Mouse (Mus musculus): Measurements from ENCODE around the gene Fgfr2. TPM values are rescaled to one million over a fixed set of nuclear protein-coding genes. Genes with fewer than 3 reads are reported as not detected.

Fgfr2 gene
- polyA plus RNA-seq, 1 experiment from 2014 or later: 39.4 TPM

DNA sequence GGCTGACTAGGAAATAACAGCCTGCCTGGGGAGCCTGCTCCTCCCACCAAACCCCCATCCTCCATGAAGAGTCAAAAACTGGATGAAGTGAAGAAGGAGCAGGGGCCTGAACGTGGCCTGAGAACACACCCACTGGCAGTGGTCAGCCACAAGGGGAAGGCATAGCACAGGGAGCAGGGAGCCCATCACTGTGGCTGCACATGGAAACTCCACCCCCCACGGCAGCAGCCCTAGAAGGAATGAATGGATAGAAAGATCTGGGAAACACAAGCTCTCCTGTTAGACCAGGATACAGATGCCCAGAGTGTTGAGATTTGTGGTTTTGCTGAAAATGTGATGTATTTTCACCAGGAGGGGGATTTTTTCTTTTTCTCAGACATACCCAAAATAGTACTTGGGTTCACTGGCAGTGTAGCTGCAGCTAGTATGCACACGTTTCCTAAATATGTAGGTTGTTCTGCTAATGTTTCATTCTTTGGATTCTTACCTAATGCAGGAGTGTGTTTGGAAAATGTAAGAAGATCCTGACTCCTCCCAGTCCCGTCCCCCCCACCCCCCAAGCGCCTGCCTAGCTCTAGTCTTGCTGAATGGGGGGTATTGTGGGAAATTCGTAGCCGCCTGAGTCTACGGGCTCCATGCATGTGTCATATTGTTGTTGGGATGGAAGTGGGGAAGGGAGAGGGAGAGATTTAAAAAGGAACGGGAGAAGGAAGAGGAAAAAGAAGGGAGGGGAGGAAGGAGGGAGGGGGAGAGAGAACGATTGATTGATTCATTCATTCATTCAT is 749.4 kb downstream of the Fgfr2 start:
- H3K9me3 ChIP-seq: no peaks in the 10 kb centered on the region
- no peak overlapping the region for H3K9ac ChIP-seq (replicated peaks)
- no peak overlapping the region for H3K4me2 ChIP-seq (replicated peaks)
- no peaks in the 10 kb centered on the region for H3K27me3 ChIP-seq
- WGBS: 68% methylated on average over 10 of the region's 10 CpGs
- H3K4me3 ChIP-seq (replicated peaks): no peak overlapping the region
- H3K27ac ChIP-seq: 0 out of 2 replicates have a peak overlapping the region, but pooled peaks have one; percentile 70
- H3K36me3 ChIP-seq: no peaks in the 10 kb centered on the region
- peaks cover 21% of the 10 kb centered on the region for H3K4me1 ChIP-seq (replicated peaks)
- ATAC-seq: 0 out of 2 replicates have a peak, but pooled peaks have one; percentile 45

DNA sequence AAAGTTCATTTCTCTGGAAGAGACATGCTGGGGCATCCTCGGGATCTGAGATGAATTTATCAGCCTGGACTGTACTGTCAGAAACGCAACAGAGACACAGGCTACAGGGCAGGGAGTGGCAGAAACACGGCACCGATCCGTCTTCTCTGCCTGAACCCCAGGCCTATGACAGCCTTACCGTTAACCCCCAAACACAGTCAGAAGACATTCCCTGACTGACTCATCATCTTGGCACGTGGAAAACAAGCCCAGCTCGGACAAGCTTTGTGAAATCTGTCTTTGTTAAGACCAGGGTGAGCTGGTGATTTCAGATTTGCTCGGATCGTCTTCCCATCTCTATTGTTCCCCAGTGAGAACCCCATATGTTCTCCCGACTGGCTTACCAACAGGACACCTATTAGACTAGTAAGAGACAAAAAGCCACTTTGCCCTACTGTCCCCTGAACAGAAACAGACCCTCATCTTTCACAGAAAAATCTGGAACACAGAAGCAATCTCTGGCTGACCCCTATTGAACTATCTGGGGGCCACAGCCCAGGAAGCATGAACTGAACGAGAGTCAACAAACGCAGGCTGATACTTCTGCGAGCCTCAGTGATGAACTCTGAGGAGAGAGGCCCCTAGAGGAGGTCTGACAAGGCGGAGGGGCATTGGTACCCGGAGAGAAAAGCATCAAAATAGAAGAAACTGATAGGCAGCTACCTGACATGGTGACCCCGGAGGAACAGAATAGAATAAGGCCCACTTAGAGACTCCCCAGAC is 750.2 kb downstream of the Fgfr2 start:
- 0 out of 2 replicates have a peak overlapping the region, but pooled peaks have one; percentile 6 for H3K9ac ChIP-seq (replicated peaks)
- H3K27ac ChIP-seq: peak overlapping the region; percentile 70
- no peaks in the 10 kb centered on the region for H3K27me3 ChIP-seq
- 29% methylated on average over 17 of the region's 17 CpGs for WGBS
- H3K9me3 ChIP-seq: no peaks in the 10 kb centered on the region
- H3K36me3 ChIP-seq: no peaks in the 10 kb centered on the region
- ATAC-seq: peak; percentile 44; the same call in 1 of the 2 replicates
- peaks cover 21% of the 10 kb centered on the region for H3K4me1 ChIP-seq (replicated peaks)
- H3K4me3 ChIP-seq (replicated peaks): no peak overlapping the region
- peak overlapping the region; percentile 11; the same call in 1 of the 2 replicates for H3K4me2 ChIP-seq (replicated peaks)

DNA sequence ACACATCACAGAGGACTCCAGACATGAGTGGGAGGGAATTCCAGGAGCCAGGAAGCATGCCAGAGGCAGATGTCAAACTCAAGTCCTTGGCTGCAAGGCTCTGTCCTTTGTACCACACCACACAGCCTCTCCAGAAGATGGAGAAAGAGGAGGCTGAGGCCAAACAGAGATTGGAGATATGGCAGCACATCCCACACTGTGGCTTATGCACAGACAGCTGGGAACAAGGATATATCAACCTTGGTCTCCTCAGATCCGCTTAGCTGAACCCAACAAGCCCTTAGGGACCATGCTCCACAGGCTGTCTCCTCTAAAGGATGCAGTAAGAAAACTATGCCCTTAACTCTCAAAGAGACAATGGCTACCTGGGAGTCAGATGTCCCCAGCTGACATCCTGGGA is 751.3 kb downstream of the Fgfr2 start:
- H3K4me3 ChIP-seq (replicated peaks): no peak overlapping the region
- no peaks in the 10 kb centered on the region for H3K9me3 ChIP-seq
- WGBS: 79% methylated on average over 1 of the region's 1 CpGs
- no peak overlapping the region for H3K9ac ChIP-seq (replicated peaks)
- H3K27ac ChIP-seq: peak overlapping the region; percentile 11; the same call in 1 of the 2 replicates
- H3K36me3 ChIP-seq: no peaks in the 10 kb centered on the region
- no peaks in the 10 kb centered on the region for H3K27me3 ChIP-seq
- no peak overlapping the region for H3K4me2 ChIP-seq (replicated peaks)
- peaks cover 21% of the 10 kb centered on the region for H3K4me1 ChIP-seq (replicated peaks)
- no peak for ATAC-seq

DNA sequence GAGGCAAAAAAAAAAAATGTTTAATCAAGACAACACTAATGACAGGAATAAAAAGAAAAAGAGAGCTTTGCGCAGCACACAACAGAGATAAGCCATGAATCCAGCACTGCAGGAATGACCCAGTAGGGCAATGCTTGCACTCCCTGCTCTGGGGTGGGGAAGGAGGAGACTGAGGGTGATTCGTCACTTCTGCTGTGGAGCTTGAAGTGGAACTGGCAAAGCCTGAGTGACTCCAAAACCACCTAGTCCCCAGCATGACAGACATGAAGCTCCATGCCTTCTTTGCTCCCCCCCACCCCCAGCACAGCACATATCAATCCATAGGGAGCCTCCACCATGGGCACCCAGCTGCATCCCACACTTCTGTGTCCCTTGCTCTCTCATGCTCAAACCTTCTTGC is 753.4 kb downstream of the Fgfr2 start:
- ATAC-seq: no peak
- no peaks in the 10 kb centered on the region for H3K36me3 ChIP-seq
- H3K9me3 ChIP-seq: no peaks in the 10 kb centered on the region
- H3K27ac ChIP-seq: no peak overlapping the region
- 77% methylated on average over 2 of the region's 2 CpGs for WGBS
- no peak overlapping the region for H3K9ac ChIP-seq (replicated peaks)
- H3K4me3 ChIP-seq (replicated peaks): no peak overlapping the region
- H3K4me2 ChIP-seq (replicated peaks): no peak overlapping the region
- H3K27me3 ChIP-seq: no peaks in the 10 kb centered on the region
- peaks cover 21% of the 10 kb centered on the region for H3K4me1 ChIP-seq (replicated peaks)

DNA sequence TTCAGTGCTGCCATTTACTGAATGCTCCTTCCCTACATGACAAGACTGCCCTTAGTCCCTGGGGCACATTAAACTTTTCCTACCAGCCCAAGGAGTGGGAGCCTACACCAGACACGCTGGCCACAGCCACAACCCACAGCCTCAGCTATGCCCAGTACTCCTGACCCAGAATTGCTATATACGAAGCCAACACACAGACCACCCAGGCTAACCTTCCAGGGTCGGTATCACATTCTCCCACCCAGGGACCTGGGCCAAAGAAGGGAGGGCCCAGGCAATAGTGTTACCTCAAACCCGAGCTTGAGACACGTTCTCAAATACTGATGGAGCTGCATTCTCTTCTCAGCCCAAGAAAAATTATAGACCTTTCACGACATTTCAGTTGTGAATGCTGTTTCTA is 754.3 kb downstream of the Fgfr2 start:
- H3K36me3 ChIP-seq: no peaks in the 10 kb centered on the region
- peaks cover 21% of the 10 kb centered on the region for H3K4me1 ChIP-seq (replicated peaks)
- H3K27ac ChIP-seq: no peak overlapping the region
- H3K4me2 ChIP-seq (replicated peaks): no peak overlapping the region
- H3K27me3 ChIP-seq: no peaks in the 10 kb centered on the region
- H3K9ac ChIP-seq (replicated peaks): no peak overlapping the region
- 79% methylated on average over 6 of the region's 6 CpGs for WGBS
- H3K9me3 ChIP-seq: no peaks in the 10 kb centered on the region
- no peak overlapping the region for H3K4me3 ChIP-seq (replicated peaks)
- no peak for ATAC-seq

DNA sequence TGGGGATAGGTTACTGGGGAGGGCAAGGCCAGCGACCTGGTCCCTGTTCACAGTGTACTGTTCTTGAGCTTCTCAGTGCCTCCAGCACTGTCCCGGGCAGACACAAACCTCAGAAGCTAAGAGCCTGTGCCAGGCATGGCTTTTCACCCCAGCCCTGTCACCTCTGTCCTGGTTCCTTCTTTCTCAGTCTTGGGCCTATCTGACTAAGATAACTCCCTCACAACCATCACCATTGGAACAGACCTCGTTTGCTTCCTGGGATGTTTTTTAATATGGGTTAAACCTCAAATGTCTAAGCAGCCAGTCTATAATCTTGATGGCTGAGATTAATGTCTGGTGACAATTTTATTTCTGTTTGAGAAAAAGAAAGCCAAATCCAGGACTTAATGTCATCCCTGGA is 755.8 kb downstream of the Fgfr2 start:
- no peak for ATAC-seq
- no peak overlapping the region for H3K9ac ChIP-seq (replicated peaks)
- H3K4me2 ChIP-seq (replicated peaks): no peak overlapping the region
- no peaks in the 10 kb centered on the region for H3K9me3 ChIP-seq
- peaks cover 8% of the 10 kb centered on the region for H3K4me1 ChIP-seq (replicated peaks)
- H3K4me3 ChIP-seq (replicated peaks): no peak overlapping the region
- 90% methylated on average over 3 of the region's 3 CpGs for WGBS
- H3K36me3 ChIP-seq: no peaks in the 10 kb centered on the region
- H3K27ac ChIP-seq: no peak overlapping the region
- no peaks in the 10 kb centered on the region for H3K27me3 ChIP-seq

DNA sequence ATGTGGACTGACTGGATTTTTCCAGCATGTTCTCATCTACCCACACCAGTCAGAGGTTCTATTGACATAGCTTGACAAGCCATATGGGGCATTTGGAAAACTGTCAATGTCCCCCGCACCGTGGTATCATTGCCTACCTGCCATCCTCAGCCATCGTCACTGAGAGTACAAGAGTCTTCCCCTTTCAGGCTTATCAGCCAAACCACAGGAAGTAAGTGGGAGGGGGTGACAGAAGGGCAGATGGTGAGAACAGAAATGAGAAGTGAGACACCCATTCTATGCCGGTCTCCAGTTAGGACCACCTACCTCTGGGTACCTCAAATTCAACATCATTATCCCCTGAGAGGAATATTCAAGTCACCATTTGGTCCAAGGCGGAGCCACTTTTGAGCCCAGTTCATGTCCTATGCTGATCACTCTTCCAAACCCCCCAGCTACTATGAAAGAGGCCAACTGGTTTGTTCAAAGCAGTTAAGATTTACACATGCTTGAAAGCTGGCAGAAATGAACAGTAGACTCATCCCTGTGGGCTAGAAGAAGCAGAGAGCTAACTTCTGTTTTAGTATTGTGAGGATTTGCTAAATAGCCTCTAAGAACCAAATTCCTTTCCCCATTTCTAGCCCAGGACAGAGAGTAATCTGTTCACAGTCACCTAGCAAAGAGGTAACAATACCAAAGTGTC is 757.3 kb downstream of the Fgfr2 start:
- 94% methylated on average over 5 of the region's 5 CpGs for WGBS
- ATAC-seq: no peak
- Histone ChIP-seq H3K4me2 (replicated peaks) (no peak overlapping the region), H3K9ac (replicated peaks) (no peak overlapping the region), H3K4me1 (replicated peaks) (no peaks in the 10 kb centered on the region; the same call in 1 of the 2 replicates), H3K9me3 (no peaks in the 10 kb centered on the region), H3K27ac (no peak overlapping the region), H3K36me3 (no peaks in the 10 kb centered on the region), H3K27me3 (no peaks in the 10 kb centered on the region), H3K4me3 (replicated peaks) (no peak overlapping the region)

DNA sequence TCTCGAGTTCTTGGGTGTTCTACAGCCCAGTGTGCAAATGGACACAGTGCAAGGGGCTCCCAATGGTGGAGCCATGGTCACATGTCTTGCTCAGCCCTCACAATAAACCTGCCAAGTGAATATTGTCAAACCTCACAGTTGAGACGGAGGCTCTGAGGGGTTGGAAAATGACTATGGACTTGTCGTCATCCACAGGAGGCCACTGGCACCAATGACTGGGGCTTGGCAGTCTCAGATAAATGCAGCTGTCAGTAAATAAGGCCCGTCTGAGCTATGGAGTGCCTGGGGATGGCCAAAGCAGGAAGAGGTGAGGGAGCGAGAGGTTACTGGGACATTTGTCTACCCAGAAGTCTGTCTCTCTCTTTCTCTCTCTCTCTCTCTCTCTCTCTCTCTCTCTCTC is 758.0 kb downstream of the Fgfr2 start:
- H3K9ac ChIP-seq (replicated peaks): no peak overlapping the region
- H3K9me3 ChIP-seq: no peaks in the 10 kb centered on the region
- H3K27me3 ChIP-seq: no peaks in the 10 kb centered on the region
- no peak overlapping the region for H3K27ac ChIP-seq
- H3K36me3 ChIP-seq: no peaks in the 10 kb centered on the region
- no peaks in the 10 kb centered on the region; the same call in 1 of the 2 replicates for H3K4me1 ChIP-seq (replicated peaks)
- H3K4me3 ChIP-seq (replicated peaks): no peak overlapping the region
- WGBS: 83% methylated on average over 5 of the region's 5 CpGs
- no peak overlapping the region for H3K4me2 ChIP-seq (replicated peaks)
- ATAC-seq: no peak

DNA sequence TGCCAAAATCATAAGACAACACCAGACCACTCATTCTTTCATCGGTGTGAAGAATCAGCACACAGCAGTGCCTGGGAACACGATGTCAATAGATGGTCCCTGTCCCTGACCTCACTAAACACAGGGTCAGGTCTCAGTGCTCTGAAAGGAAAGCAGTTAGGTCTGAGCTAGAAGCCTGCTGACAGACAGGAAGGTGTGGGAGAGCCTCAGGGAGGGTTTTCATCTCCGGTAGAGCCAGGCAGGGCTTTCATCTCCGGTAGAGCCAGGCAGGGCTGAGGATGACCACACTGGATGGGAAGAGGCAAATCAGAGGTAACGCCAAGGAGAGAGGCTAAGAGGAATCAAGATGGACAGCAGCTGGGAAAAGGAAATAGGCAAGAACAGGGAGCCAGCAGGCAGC is 758.6 kb downstream of the Fgfr2 start:
- no peak overlapping the region for H3K27ac ChIP-seq
- no peaks in the 10 kb centered on the region; the same call in 1 of the 2 replicates for H3K4me1 ChIP-seq (replicated peaks)
- H3K9ac ChIP-seq (replicated peaks): no peak overlapping the region
- H3K4me3 ChIP-seq (replicated peaks): no peak overlapping the region
- H3K9me3 ChIP-seq: no peaks in the 10 kb centered on the region
- H3K27me3 ChIP-seq: no peaks in the 10 kb centered on the region
- no peaks in the 10 kb centered on the region for H3K36me3 ChIP-seq
- no peak overlapping the region for H3K4me2 ChIP-seq (replicated peaks)
- 81% methylated on average over 5 of the region's 5 CpGs for WGBS
- ATAC-seq: no peak

DNA sequence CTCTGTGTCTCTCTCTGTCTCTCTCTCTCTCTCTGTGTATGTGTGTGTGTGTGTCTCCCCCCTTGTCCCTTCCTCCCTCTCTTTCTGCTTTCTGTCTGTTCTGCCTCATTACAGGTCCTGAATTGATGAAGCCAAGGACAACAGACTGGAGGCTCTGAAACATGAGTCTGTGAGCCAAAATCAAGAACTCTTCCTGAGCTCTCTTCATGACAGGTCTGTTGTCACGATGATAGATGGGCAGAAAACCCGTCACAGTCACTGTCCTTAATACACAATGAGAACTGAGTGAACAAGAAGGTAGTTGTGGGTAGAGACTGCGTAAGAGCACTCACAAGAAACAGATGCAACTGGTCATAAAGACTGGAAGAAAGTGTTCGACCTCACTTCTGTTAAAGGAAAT is 762.8 kb downstream of the Fgfr2 start:
- WGBS: 82% methylated on average over 4 of the region's 4 CpGs
- Histone ChIP-seq H3K4me2 (replicated peaks) (no peak overlapping the region), H3K9me3 (no peaks in the 10 kb centered on the region), H3K27me3 (no peaks in the 10 kb centered on the region), H3K36me3 (no peaks in the 10 kb centered on the region), H3K27ac (no peak overlapping the region), H3K4me3 (replicated peaks) (no peak overlapping the region), H3K9ac (replicated peaks) (no peak overlapping the region), H3K4me1 (replicated peaks) (peaks cover 13% of the 10 kb centered on the region)
- ATAC-seq: no peak

DNA sequence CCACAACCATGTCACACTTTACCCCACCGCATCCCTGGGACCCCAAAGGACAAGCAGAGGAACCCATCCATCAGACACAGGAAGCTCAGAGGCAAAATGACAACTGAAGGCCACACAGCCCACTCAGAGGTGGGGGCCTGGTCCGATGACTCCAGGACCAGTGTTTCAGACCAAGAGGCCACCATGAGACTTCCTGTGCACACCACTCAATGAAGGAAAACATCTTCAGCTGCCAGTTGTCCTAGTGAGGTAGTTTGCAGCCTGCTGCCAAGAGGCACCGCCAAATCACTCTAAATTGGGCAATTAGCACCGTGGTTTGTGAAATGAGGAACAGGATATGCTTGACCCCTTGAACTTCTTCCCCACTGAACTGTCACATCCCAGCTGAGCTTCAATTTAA is 764.4 kb downstream of the Fgfr2 start:
- H3K9ac ChIP-seq (replicated peaks): no peak overlapping the region
- no peaks in the 10 kb centered on the region for H3K9me3 ChIP-seq
- H3K27me3 ChIP-seq: no peaks in the 10 kb centered on the region
- no peak for ATAC-seq
- H3K4me3 ChIP-seq (replicated peaks): no peak overlapping the region
- peaks cover 13% of the 10 kb centered on the region for H3K4me1 ChIP-seq (replicated peaks)
- 78% methylated on average over 4 of the region's 4 CpGs for WGBS
- no peak overlapping the region for H3K27ac ChIP-seq
- H3K36me3 ChIP-seq: no peaks in the 10 kb centered on the region
- no peak overlapping the region for H3K4me2 ChIP-seq (replicated peaks)

DNA sequence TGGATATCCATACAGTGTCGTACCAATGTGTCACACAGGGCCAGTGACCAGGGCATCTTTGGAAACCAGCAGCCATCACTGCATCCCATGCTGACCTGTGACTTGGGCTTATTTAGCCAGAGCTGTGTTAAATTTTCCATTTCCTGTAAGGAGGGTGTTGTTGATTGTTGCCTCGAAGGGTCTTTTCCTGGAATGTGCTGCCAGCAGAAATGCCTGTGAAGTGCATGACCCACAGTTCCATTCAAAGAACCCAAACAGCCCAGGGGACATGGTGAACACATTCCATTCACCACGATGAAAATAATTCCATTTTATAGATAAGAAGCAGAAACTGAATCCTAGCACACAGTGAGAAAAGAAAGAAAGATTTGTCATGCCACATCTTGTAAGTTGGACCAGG is 764.9 kb downstream of the Fgfr2 start:
- H3K4me1 ChIP-seq (replicated peaks): peaks cover 13% of the 10 kb centered on the region
- H3K27ac ChIP-seq: no peak overlapping the region
- WGBS: 74% methylated on average over 3 of the region's 3 CpGs
- no peaks in the 10 kb centered on the region for H3K9me3 ChIP-seq
- ATAC-seq: no peak
- no peaks in the 10 kb centered on the region for H3K27me3 ChIP-seq
- no peaks in the 10 kb centered on the region for H3K36me3 ChIP-seq
- H3K4me3 ChIP-seq (replicated peaks): no peak overlapping the region
- H3K9ac ChIP-seq (replicated peaks): no peak overlapping the region
- no peak overlapping the region for H3K4me2 ChIP-seq (replicated peaks)

Measured in midbrain, embryonic 13.5 days (tissue).